Mouse (Mus musculus) bone marrow macrophage, adult 2 months (primary cell): ENCODE measurements around the gene Tdrd9.

Experiments used
- CTCF ChIP-seq: IDR thresholded peaks from 2 replicates; pipeline ENCODE4 v1.5.1; 2012; ENCODE audit warnings: low read depth, mild to moderate bottlenecking, low read length, moderate library complexity
- POLR2A ChIP-seq: IDR thresholded peaks from 2 replicates; pipeline ENCODE4 v1.6.1; 2012; ENCODE audit warnings: mild to moderate bottlenecking, low read depth, low read length, borderline replicate concordance

- TF ChIP-seq POLR2A (no peak), CTCF (no peak)
Measured at GRCm38 (mm10) chr12:112112686-112113396, 141.5 kb downstream of the Tdrd9 start.
